Mouse (Mus musculus): ENCODE data around the gene Olfr287. TPM values are rescaled to one million over a fixed set of nuclear protein-coding genes. Genes with fewer than 3 reads are reported as not detected.

Olfr287 gene
- total and polyA plus RNA-seq, 3 experiments: not detected

DNA sequence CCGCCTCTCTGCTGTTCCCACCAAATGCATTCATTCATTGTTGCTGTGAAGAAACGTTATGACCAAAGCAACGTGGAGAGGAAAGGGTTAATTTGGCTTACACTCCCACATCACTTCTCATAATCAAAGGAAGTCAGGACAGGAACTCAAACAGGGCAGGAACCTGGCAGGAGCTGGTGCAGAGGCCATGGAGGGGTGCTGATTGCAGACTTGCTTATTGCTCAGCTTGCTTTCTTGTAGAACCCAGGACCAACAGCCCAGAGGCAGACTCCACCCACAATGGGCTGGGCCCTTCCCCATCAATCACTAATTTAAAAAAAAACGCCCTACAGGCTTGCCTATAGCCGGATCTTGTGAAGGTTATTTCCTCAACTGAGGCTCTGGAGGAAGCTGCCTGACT, 6.7 kb downstream of the Olfr287 start:
- no peak overlapping the region for H3K4me3 ChIP-seq (replicated peaks in 1 of 3; ENCODE audit: low read depth in 2 of 3, low read length in 2 of 3, poor library complexity in 1 of 3)
- TF ChIP-seq ELF1 (IDR thresholded peaks at IDR 0.05; ENCODE audit: low read depth, low read length) (no peak), PAX5 (IDR thresholded peaks at IDR 0.05; ENCODE audit: low read length) (no peak), UBTF (IDR thresholded peaks at IDR 0.05; ENCODE audit: low read depth, low read length) (no peak), CHD1 (IDR thresholded peaks at IDR 0.05; ENCODE audit: low read depth, low read length) (no peak), E2F4 (IDR thresholded peaks at IDR 0.05; ENCODE audit: insufficient replicate concordance, low read depth, low read length) (no peak), TBP (conservative IDR thresholded peaks at IDR 0.05; ENCODE audit: low read depth, low read length) (no peak), ZNF384 (IDR thresholded peaks at IDR 0.05; ENCODE audit: low read depth, low read length) (no peak), KAT2A (IDR thresholded peaks at IDR 0.05; ENCODE audit: insufficient replicate concordance, low read length) (no peak), MAFK (IDR thresholded peaks at IDR 0.05; ENCODE audit: insufficient replicate concordance, low read length) (no peak), MXI1 (IDR thresholded peaks at IDR 0.05; ENCODE audit: low read depth, low read length) (no peak), JUN (IDR thresholded peaks at IDR 0.05; ENCODE audit: insufficient read depth, low read depth, low read length) (no peak), USF1 (IDR thresholded peaks at IDR 0.05; ENCODE audit: low read depth, low read length) (no peak), HCFC1 (IDR thresholded peaks at IDR 0.05; ENCODE audit: low read depth, low read length) (no peak)
- H3K79me2 ChIP-seq (replicated peaks; ENCODE audit: control insufficient read depth, extremely low read depth, insufficient read depth, poor library complexity, severe bottlenecking): no peaks in the 10 kb centered on the region
- H3K9ac ChIP-seq (ENCODE audit: insufficient read depth, low read depth): no peak overlapping the region
- H3K27ac ChIP-seq (ENCODE audit: insufficient read depth, low read depth): no peak overlapping the region
- no peak for DNase-seq (ENCODE audit: extremely low read depth)
- no peak overlapping the region for H3K4me2 ChIP-seq (ENCODE audit: insufficient read depth, low read depth, poor library complexity, severe bottlenecking)
- H3K9me3 ChIP-seq (replicated peaks; ENCODE audit: low read length): no peaks in the 10 kb centered on the region
- peaks cover 65% of the 10 kb centered on the region for H3K27me3 ChIP-seq (replicated peaks)
- in situ Hi-C loops (cut with MboI; ENCODE audit: low pct_ligation_motif_present, low pct_unique_long_range_greater_than_20kb, low sequenced_read_pairs): no loop called here
- H3K36me3 ChIP-seq (replicated peaks in 1 of 2; ENCODE audit: control insufficient read depth in 1 of 2, insufficient read depth in 1 of 2, low read length in 1 of 2): no peaks in the 10 kb centered on the region
- dilution Hi-C loops (cut with MboI; ENCODE audit: extremely low pct_ligation_motif_present, extremely low pct_unique_long_range_greater_than_20kb, low sequenced_read_pairs): no loop called here
- peaks cover 0 to 4% of the 10 kb centered on the region in 2 experiments; a peak in 1 of 4 replicates for H3K4me1 ChIP-seq (ENCODE audit: control insufficient read depth in 1 of 2, insufficient read depth in 2 of 2)

DNA sequence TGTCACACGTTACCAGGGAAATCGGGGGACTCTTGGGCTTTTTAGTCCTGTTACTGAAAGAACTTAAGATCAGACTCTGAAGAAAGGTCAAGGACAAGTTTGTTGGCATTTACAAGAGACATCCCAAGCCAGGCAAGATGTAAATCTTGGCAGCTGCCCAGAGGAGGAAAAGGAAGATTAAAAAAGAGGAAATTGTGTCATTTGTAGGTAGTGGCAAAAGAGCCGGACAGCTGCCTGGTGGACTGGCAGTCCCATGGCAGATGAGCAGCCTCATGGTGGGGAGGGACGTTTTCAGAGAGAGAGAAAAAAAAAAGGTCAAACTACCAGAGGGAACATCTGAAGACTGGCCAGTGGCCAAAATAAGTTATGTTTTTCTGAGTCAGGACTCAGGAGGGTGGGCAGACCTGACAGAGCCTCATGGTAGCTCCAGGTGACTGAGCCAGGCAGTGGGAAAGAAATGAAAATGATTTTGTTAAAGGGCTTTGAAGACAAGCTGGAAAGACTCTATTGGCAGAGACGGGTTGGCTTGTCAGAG, 7.5 kb downstream of the Olfr287 start:
- peaks cover 64% of the 10 kb centered on the region for H3K27me3 ChIP-seq (replicated peaks)
- TF ChIP-seq ELF1 (IDR thresholded peaks at IDR 0.05; ENCODE audit: low read depth, low read length) (no peak), UBTF (IDR thresholded peaks at IDR 0.05; ENCODE audit: low read depth, low read length) (no peak), HCFC1 (IDR thresholded peaks at IDR 0.05; ENCODE audit: low read depth, low read length) (no peak), CHD2 (IDR thresholded peaks at IDR 0.05; ENCODE audit: low read length) (no peak), NRF1 (IDR thresholded peaks at IDR 0.05; ENCODE audit: low read depth, low read length) (no peak), JUND (conservative IDR thresholded peaks at IDR 0.05; ENCODE audit: low read depth, low read length) (no peak), SMC3 (IDR thresholded peaks at IDR 0.05; ENCODE audit: low read depth, low read length) (no peak), ZKSCAN1 (IDR thresholded peaks at IDR 0.05; ENCODE audit: borderline replicate concordance, low read depth, low read length) (no peak), ZC3H11A (IDR thresholded peaks at IDR 0.05; ENCODE audit: low read depth, low read length) (no peak)

More for the DNA sequence above, 7.5 kb downstream of the Olfr287 start:
- H3K4me1 ChIP-seq (ENCODE audit: control insufficient read depth in 1 of 2, insufficient read depth in 2 of 2): peaks cover 0 to 4% of the 10 kb centered on the region in 2 experiments; a peak in 1 of 4 replicates
- H3K4me3 ChIP-seq (replicated peaks in 1 of 3; ENCODE audit: low read depth in 2 of 3, low read length in 2 of 3, poor library complexity in 1 of 3): no peak overlapping the region
- no peaks in the 10 kb centered on the region for H3K9me3 ChIP-seq (replicated peaks; ENCODE audit: low read length)
- no peak for DNase-seq (ENCODE audit: extremely low read depth)
- in situ Hi-C loops (cut with MboI; ENCODE audit: low pct_ligation_motif_present, low pct_unique_long_range_greater_than_20kb, low sequenced_read_pairs): no loop called here
- H3K27ac ChIP-seq (ENCODE audit: insufficient read depth, low read depth): no peak overlapping the region
- H3K4me2 ChIP-seq (ENCODE audit: insufficient read depth, low read depth, poor library complexity, severe bottlenecking): no peak overlapping the region
- dilution Hi-C loops (cut with MboI; ENCODE audit: extremely low pct_ligation_motif_present, extremely low pct_unique_long_range_greater_than_20kb, low sequenced_read_pairs): no loop called here
- H3K79me2 ChIP-seq (replicated peaks; ENCODE audit: control insufficient read depth, extremely low read depth, insufficient read depth, poor library complexity, severe bottlenecking): no peaks in the 10 kb centered on the region
- H3K9ac ChIP-seq (ENCODE audit: insufficient read depth, low read depth): no peak overlapping the region
- no peaks in the 10 kb centered on the region for H3K36me3 ChIP-seq (replicated peaks in 1 of 2; ENCODE audit: control insufficient read depth in 1 of 2, insufficient read depth in 1 of 2, low read length in 1 of 2)
